Mouse (Mus musculus) neural tube, embryonic 11.5 days (tissue): Measurements from ENCODE around the gene Tbc1d13. TPM values are rescaled to one million over a fixed set of nuclear protein-coding genes. Genes with fewer than 3 reads are reported as not detected.
"Not testable (repeated sequence)": the region's sequence is repeated elsewhere in the genome, so short reads cannot be mapped to it uniquely, and the experiment has no call there.

Experiments used
- ATAC-seq: fragments of 200-750 bp; cut with Nextera tagmentation; 2 replicates; pipeline ENCODE4 v1.8.0; 2017; ENCODE audit warnings: moderate number of reproducible peaks, mild to moderate bottlenecking, moderate TSS enrichment, moderate library complexity; ENCODE audit not compliant: insufficient read depth, low FRiP score, low TSS enrichment
- DNase-seq: peaks from one replicate; pipeline ENCODE4 v3.0.0-alpha.2; 2015; ENCODE audit warnings: low spot score
- H3K27ac ChIP-seq: fragments of 300-500 bp; sonication (generic); 2 replicates; pipeline ENCODE4 v1.5.1; 2014; ENCODE audit warnings: low read depth, mild to moderate bottlenecking, low read length
- H3K27me3 ChIP-seq: fragments of 300-500 bp; sonication (generic); 2 replicates; pipeline ENCODE4 v1.6.1; 2014; ENCODE audit warnings: mild to moderate bottlenecking, low read length, mixed read lengths; ENCODE audit not compliant: control insufficient read depth, insufficient read depth
- H3K36me3 ChIP-seq: fragments of 300-500 bp; sonication (generic); 2 replicates; pipeline ENCODE4 v1.6.1; 2014; ENCODE audit warnings: mild to moderate bottlenecking, low read length, moderate library complexity, mixed read lengths; ENCODE audit not compliant: control insufficient read depth, insufficient read depth
- H3K4me1 ChIP-seq: fragments of 300-500 bp; sonication (generic); 2 replicates; pipeline ENCODE4 v1.6.1; 2014; ENCODE audit warnings: low read length, mixed read lengths; ENCODE audit not compliant: control insufficient read depth, insufficient read depth
- H3K4me2 ChIP-seq: fragments of 300-500 bp; sonication (generic); 2 replicates; pipeline ENCODE4 v1.6.1; 2014; ENCODE audit warnings: low read depth, mild to moderate bottlenecking, moderate library complexity
- H3K4me3 ChIP-seq: fragments of 300-500 bp; sonication (generic); 2 replicates; pipeline ENCODE4 v1.5.1; 2014; ENCODE audit warnings: low read depth, low read length
- H3K9ac ChIP-seq: fragments of 300-500 bp; sonication (generic); 2 replicates; pipeline ENCODE4 v1.6.1; 2014; ENCODE audit warnings: mild to moderate bottlenecking, low read length
- H3K9me3 ChIP-seq: fragments of 300-500 bp; sonication (generic); 2 replicates; pipeline ENCODE4 v1.6.1; 2016; ENCODE audit warnings: low read length; ENCODE audit not compliant: control insufficient read depth
- WGBS: fragments of 180-500 bp; shearing (Covaris S2); extraction: QIAGEN DNeasy Blood & Tissue Kit; methylation state at CpG from one replicate; pipeline ENCODE4 v1.1.7; 2014; 5-methylcytosine and 5-hydroxymethylcytosine counted together
- polyA plus RNA-seq: library from polyadenylated mRNA; unstranded; fragments of >200 nt; fragmentation: Nextera tagmentation; extraction: Ambion mirVana; gene quantifications from 2 replicates; pipeline ENCODE4 v1.2.1, GENCODE M21; 2014

The Tbc1d13 gene
- polyA plus RNA-seq, 1 experiment from 2014 or later: 12.4 TPM

- Histone ChIP-seq H3K9ac (no peak overlapping the region; the same call in 1 of the 2 replicates), H3K27ac (no peak overlapping the region), H3K9me3 (no peaks in the 10 kb centered on the region), H3K27me3 (no peaks in the 10 kb centered on the region), H3K4me3 (peak overlapping the region; percentile 85), H3K4me1 (peaks cover 12% of the 10 kb centered on the region), H3K36me3 (peaks cover 4% of the 10 kb centered on the region; the same call in 1 of the 2 replicates), H3K4me2 (peak overlapping the region; percentile 92)
- DNase-seq: no peak
- WGBS: 66% methylated on average over 10 of the region's 10 CpGs
- ATAC-seq: no peak
These were observed 1.5 kb downstream of the Tbc1d13 start for GRCm38 (mm10) chr2:30134928-30135620.

GRCm38 (mm10) chr2:30136458-30136857 is 2.9 kb downstream of the Tbc1d13 start:
- WGBS: 91% methylated on average over 10 of the region's 10 CpGs
- Histone ChIP-seq H3K27ac (no peak overlapping the region), H3K4me3 (no peak overlapping the region), H3K9me3 (no peaks in the 10 kb centered on the region), H3K9ac (no peak overlapping the region), H3K4me1 (peaks cover 12% of the 10 kb centered on the region), H3K27me3 (no peaks in the 10 kb centered on the region), H3K36me3 (peaks cover 7% of the 10 kb centered on the region), H3K4me2 (no peak overlapping the region)
- ATAC-seq (no peak), DNase-seq (no peak)

DNA sequence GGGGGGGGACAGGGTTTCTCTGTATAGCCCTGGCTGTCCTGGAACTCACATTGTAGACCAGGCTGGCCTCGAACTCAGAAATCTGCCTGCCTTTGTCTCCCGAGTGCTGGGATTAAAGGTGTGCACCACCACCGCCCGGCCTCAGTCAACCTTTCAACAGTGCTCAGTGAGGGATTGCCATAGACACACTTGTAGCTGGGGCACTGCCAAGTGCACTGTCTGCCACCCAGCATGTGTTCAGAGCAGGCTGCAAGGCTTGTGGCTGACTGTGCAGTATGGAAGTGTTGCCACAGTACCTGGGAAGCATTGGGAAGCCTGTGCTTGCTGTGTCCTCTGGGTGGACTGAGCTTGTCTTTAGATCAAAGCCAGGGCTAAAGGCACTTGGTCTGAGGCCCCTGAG is 6.5 kb downstream of the Tbc1d13 start:
- H3K4me1 ChIP-seq, H3K4me3 ChIP-seq, DNase-seq, H3K27ac ChIP-seq, ATAC-seq, H3K27me3 ChIP-seq, H3K9ac ChIP-seq, H3K4me2 ChIP-seq, H3K9me3 ChIP-seq: not testable (repeated sequence)
- 97% methylated on average over 4 of the region's 4 CpGs for WGBS
- peaks cover 18% of the 10 kb centered on the region for H3K36me3 ChIP-seq

GRCm38 (mm10) chr2:30144436-30144835 is 10.9 kb downstream of the Tbc1d13 start:
- Histone ChIP-seq H3K4me1 (no peaks in the 10 kb centered on the region), H3K9me3 (no peaks in the 10 kb centered on the region), H3K27me3 (no peaks in the 10 kb centered on the region), H3K36me3 (peaks cover 34% of the 10 kb centered on the region), H3K4me3 (no peak overlapping the region), H3K27ac (no peak overlapping the region), H3K9ac (no peak overlapping the region), H3K4me2 (no peak overlapping the region)
- DNase-seq (no peak), ATAC-seq (no peak)
- WGBS: over 99% methylated on average over 4 of the region's 4 CpGs

- Histone ChIP-seq H3K27ac (no peak overlapping the region), H3K9ac (no peak overlapping the region), H3K4me1 (no peaks in the 10 kb centered on the region), H3K4me3 (no peak overlapping the region), H3K4me2 (no peak overlapping the region), H3K9me3 (no peaks in the 10 kb centered on the region), H3K36me3 (peaks cover 36% of the 10 kb centered on the region), H3K27me3 (no peaks in the 10 kb centered on the region)
- ATAC-seq (no peak), DNase-seq (no peak)
- 92% methylated on average over 4 of the region's 4 CpGs for WGBS
These were observed 13.9 kb downstream of the Tbc1d13 start for GRCm38 (mm10) chr2:30147466-30147865.

DNA sequence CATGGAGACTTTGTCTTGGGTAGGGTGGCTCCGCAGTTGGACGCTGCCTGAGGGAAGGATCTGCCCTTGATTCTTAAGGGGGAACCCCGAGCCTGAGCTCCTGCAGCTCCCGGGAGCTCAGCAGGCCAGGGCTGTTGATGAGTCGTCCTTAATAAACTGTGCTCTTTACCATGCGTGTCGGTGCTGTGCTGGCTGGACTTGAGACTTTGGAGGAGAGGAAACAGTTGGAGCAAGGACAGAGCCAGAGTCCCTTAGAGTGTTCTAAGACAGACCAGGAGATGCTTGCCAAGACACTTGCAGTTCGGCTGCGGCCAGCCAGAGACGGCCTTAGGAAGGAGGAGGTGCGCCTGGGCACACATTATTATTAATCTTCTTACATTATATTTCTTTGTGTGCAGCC is 18.3 kb downstream of the Tbc1d13 start:
- H3K36me3 ChIP-seq: peaks cover 26% of the 10 kb centered on the region
- DNase-seq: no peak
- H3K4me3 ChIP-seq: no peak overlapping the region
- no peak overlapping the region for H3K9ac ChIP-seq
- no peak overlapping the region for H3K27ac ChIP-seq
- WGBS: 94% methylated on average over 11 of the region's 11 CpGs
- H3K27me3 ChIP-seq: no peaks in the 10 kb centered on the region
- H3K4me2 ChIP-seq: no peak overlapping the region
- no peaks in the 10 kb centered on the region for H3K9me3 ChIP-seq
- no peak for ATAC-seq
- no peaks in the 10 kb centered on the region for H3K4me1 ChIP-seq

DNA sequence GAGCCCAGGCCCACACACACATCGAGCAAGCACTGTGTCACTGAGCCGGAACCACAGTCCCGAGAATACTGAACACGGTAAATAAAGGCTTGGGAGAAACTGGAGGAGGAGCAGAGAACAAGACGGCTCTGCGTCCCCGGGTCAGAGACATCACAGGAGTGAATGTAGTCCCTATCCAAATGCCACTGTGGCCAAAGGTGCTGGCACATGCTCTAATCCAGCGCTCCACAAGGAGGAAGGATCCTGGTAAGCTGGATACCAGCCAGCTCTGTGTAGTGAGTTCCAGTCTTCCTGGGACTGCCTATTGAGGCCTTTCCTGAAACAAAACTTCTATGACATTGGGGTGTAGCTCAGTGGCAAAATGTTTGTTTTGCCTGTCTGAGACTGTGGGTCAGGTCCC is 19.1 kb downstream of the Tbc1d13 start:
- no peak for ATAC-seq
- Histone ChIP-seq H3K27ac (no peak overlapping the region), H3K4me2 (no peak overlapping the region), H3K4me1 (no peaks in the 10 kb centered on the region), H3K4me3 (no peak overlapping the region), H3K36me3 (peaks cover 21% of the 10 kb centered on the region), H3K9ac (no peak overlapping the region), H3K27me3 (no peaks in the 10 kb centered on the region), H3K9me3 (no peaks in the 10 kb centered on the region)
- no peak for DNase-seq
- 81% methylated on average over 8 of the region's 8 CpGs for WGBS

- H3K36me3 ChIP-seq, H3K4me1 ChIP-seq, H3K9me3 ChIP-seq, H3K4me2 ChIP-seq, H3K4me3 ChIP-seq, H3K27me3 ChIP-seq, H3K27ac ChIP-seq, ATAC-seq, H3K9ac ChIP-seq, DNase-seq: not testable (repeated sequence)
- 89% methylated on average over 4 of the region's 10 CpGs for whole genome bisulfite sequencing
These were observed 26.3 kb downstream of the Tbc1d13 start for GRCm38 (mm10) chr2:30159871-30160270.

- DNase-seq: no peak
- Histone ChIP-seq H3K9ac (no peak overlapping the region), H3K4me2 (no peak overlapping the region)
These were observed 28.3 kb downstream of the Tbc1d13 start for GRCm38 (mm10) chr2:30161809-30162208.

More at GRCm38 (mm10) chr2:30161809-30162208, 28.3 kb downstream of the Tbc1d13 start:
- Histone ChIP-seq H3K4me1 (no peaks in the 10 kb centered on the region), H3K4me3 (no peak overlapping the region), H3K27ac (no peak overlapping the region), H3K9me3 (0 out of 2 replicates have a peak, but pooled peaks cover 5% of the 10 kb centered on the region), H3K36me3 (no peaks in the 10 kb centered on the region), H3K27me3 (no peaks in the 10 kb centered on the region)
- ATAC-seq: no peak
